Mouse (Mus musculus) lung, adult 2 months (tissue): ENCODE data around the gene Hcn3.

Experiments used
- CTCF ChIP-seq: fragments of 200-500 bp; IDR thresholded peaks from 2 replicates; pipeline ENCODE4 v1.5.1; 2011; ENCODE audit warnings: mild to moderate bottlenecking, low read length, control low read depth; ENCODE audit not compliant: insufficient read depth
- POLR2A ChIP-seq: fragments of 200-500 bp; IDR thresholded peaks from 2 replicates; pipeline ENCODE4 v1.6.1; 2011; ENCODE audit warnings: low read depth, mild to moderate bottlenecking, control low read depth, low read length, borderline replicate concordance; ENCODE audit errors: extremely low read depth

DNA sequence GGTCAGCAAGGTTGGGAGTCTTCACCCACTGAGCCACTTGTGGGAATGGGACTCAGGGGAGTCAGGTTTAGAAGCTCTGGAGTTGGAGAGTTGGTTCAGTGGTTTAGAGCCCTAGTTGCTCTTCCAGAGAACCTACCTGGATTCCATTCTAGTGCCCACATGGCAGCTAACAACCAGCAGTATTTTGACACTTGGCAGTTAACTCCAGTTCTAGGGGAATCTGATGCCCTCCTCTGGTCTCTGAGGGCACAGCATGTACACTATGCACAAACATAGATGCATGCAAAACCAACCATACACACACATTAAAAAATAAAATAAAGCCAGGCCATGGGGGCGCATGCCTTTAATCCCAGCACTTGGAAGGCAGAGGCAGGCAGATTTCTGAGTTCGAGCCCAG, 33.9 kb upstream of the Hcn3 start:
- TF ChIP-seq POLR2A = no peak
- no peak for TF ChIP-seq CTCF
